Mouse (Mus musculus) spleen, postnatal 36 days (tissue): ENCODE measurements at regions not wholly inside any gene's neighbourhood (a gene's known extent, or its start where the extent isn't known, plus 50 kb on each side); places are given as distances from the start of the nearest gene placed in this dataset.

Experiments used
- DNase-seq, 2 experiments: peaks; one replicate each; pipeline ENCODE4 v3.0.0; 2022; ENCODE audit warnings: low spot score in 2 of 2, mixed read lengths in 1 of 2

- no peak for DNase-seq
These were observed 185.8 kb upstream of the Zfp507 start for GRCm38 (mm10) chr7:35988449-35989109.

GRCm38 (mm10) chr7:35977986-35978385 is 175.2 kb upstream of the Zfp507 start:
- no peak for DNase-seq

- no peak for DNase-seq
These were observed 155.9 kb upstream of the Zfp507 start for GRCm38 (mm10) chr7:35958731-35959130.

GRCm38 (mm10) chr7:35958052-35958451 is 155.2 kb upstream of the Zfp507 start:
- no peak for DNase-seq

- no peak for DNase-seq
These were observed 146.0 kb upstream of the Zfp507 start for GRCm38 (mm10) chr7:35948794-35949193.

- DNase-seq, result no peak
These were observed 145.6 kb upstream of the Zfp507 start for GRCm38 (mm10) chr7:35948389-35948788.

GRCm38 (mm10) chr7:35941086-35941485 is 138.3 kb upstream of the Zfp507 start:
- DNase-seq, result no peak

- no peak for DNase-seq
These were observed 135.5 kb upstream of the Zfp507 start for GRCm38 (mm10) chr7:35938123-35938869.

- no peak for DNase-seq
These were observed 123.9 kb upstream of the Zfp507 start for GRCm38 (mm10) chr7:35926749-35927148.

GRCm38 (mm10) chr7:35922582-35922981 is 119.8 kb upstream of the Zfp507 start:
- DNase-seq, result no peak

- no peak for DNase-seq
These were observed 118.1 kb upstream of the Zfp507 start for GRCm38 (mm10) chr7:35920884-35921283.

- no peak for DNase-seq
These were observed 117.4 kb upstream of the Zfp507 start for GRCm38 (mm10) chr7:35920194-35920609.

GRCm38 (mm10) chr7:35910109-35910706 is 107.4 kb upstream of the Zfp507 start:
- DNase-seq, result no peak

GRCm38 (mm10) chr7:35901942-35902381 is 99.2 kb upstream of the Zfp507 start:
- no peak for DNase-seq

GRCm38 (mm10) chr7:35898701-35899445 is 96.1 kb upstream of the Zfp507 start:
- no peak for DNase-seq

GRCm38 (mm10) chr7:35893292-35893691 is 90.5 kb upstream of the Zfp507 start:
- no peak for DNase-seq

GRCm38 (mm10) chr7:35886051-35886450 is 83.2 kb upstream of the Zfp507 start:
- no peak for DNase-seq

- DNase-seq, result no peak
These were observed 77.0 kb upstream of the Zfp507 start for GRCm38 (mm10) chr7:35879755-35880304.

GRCm38 (mm10) chr7:35878164-35878563 is 75.4 kb upstream of the Zfp507 start:
- DNase-seq, result no peak

- no peak for DNase-seq
These were observed 58.2 kb upstream of the Zfp507 start for GRCm38 (mm10) chr7:35861049-35861448.

- no peak for DNase-seq
These were observed 56.8 kb upstream of the Zfp507 start for GRCm38 (mm10) chr7:35859601-35860000.

- DNase-seq, result no peak
These were observed 54.9 kb upstream of the Zfp507 start for GRCm38 (mm10) chr7:35857693-35858092.
